Mouse (Mus musculus) megakaryocyte, adult 5-6 weeks (primary cell): Measurements from ENCODE around the gene Pibf1. TPM values are rescaled to one million over a fixed set of nuclear protein-coding genes. Genes with fewer than 3 reads are reported as not detected.

ENCODE experiments used
- total RNA-seq, 2 experiments: library from RNA; stranded (forward) in 1 of 2; stranded (reverse) in 1 of 2; fragments of 153-499, 151-499 nt in 1 of 2; fragments of 221-1000, 200-1000 nt in 1 of 2; gene quantifications; 2 replicates each; pipeline versions ENCODE4 v1.2.3 to v1.2.4; 2015 to 2017

Gene Pibf1
- total RNA-seq, 2 experiments from 2014 or later = 24.0 to 24.1 TPM

Other genes with a start within 250 kb of the Pibf1 start
- gene Rpl36a-ps1, start 105.1 kb upstream of the Pibf1 start, total RNA-seq (2015) = 12.9 and 18.5 TPM in 2 replicates
- gene Rpl36a-ps1, start 105.1 kb upstream of the Pibf1 start, total RNA-seq (2017) = 5.9 and 8.3 TPM in 2 replicates
- 53.6 and 61.1 TPM in 2 replicates for gene Mzt1, start 53.3 kb upstream of the Pibf1 start, total RNA-seq (2015)
- 24.3 and 25.9 TPM in 2 replicates for gene Mzt1, start 53.3 kb upstream of the Pibf1 start, total RNA-seq (2017)
- 24.4 and 26.5 TPM in 2 replicates for gene Bora, start 53.2 kb upstream of the Pibf1 start, total RNA-seq (2015)
- gene Bora, start 53.2 kb upstream of the Pibf1 start, total RNA-seq (2017) = 26.0 and 28.4 TPM in 2 replicates
- gene Dis3, start 346 bp downstream of the Pibf1 start, total RNA-seq (2015) = 17.6 and 18.2 TPM in 2 replicates
- 17.2 and 26.1 TPM in 2 replicates for gene Dis3, start 346 bp downstream of the Pibf1 start, total RNA-seq (2017)
- 10.6 and 10.7 TPM in 2 replicates for gene Klf5, start 199.3 kb downstream of the Pibf1 start, total RNA-seq (2015)
- 3.5 and 5.6 TPM in 2 replicates for gene Klf5, start 199.3 kb downstream of the Pibf1 start, total RNA-seq (2017)